Mouse (Mus musculus) layer of hippocampus, adult 9-10 months (tissue): ENCODE data around the gene Abcd3.

Source experiments
- DNase-seq: peaks from one replicate; pipeline ENCODE4 v3.0.0; 2022; ENCODE audit warnings: low spot score

Gene Abcd3

GRCm38 (mm10) chr3:121710894-121711531 is 104.1 kb downstream of the Abcd3 start:
- DNase-seq: no peak
